In genomic region chr3:107113771-107114737, GRCm38 (mm10) we compare ENCODE assay signal across 8 mouse cellular contexts. TPM values are rescaled to one million over a fixed set of nuclear protein-coding genes. Genes with fewer than 3 reads are reported as not detected.
DNase-seq lines count a peak whose midpoint lies in the region; ATAC-seq lines count a peak whose summit lies in the region.

No protein-coding gene starts in this region.

- DNase-seq in embryo, embryonic 10.5 days (ENCODE audit: low spot score) = peak; percentile 13
- no peak for DNase-seq in embryo, embryonic 10 days (ENCODE audit: low spot score)
- DNase-seq in brain, embryonic 18.5 days (ENCODE audit: low read depth, low spot score) = peak; percentile 78
- peak; percentile 44 to 75 for DNase-seq in frontal cortex, postnatal 14 days (ENCODE audit: low spot score in 2 of 2)
- peak; percentile 64 to 74 for DNase-seq in layer of hippocampus, postnatal 36 days
- DNase-seq in retina, embryonic 14.5 days (ENCODE audit: low spot score) = peak; percentile 74
- no peak for DNase-seq in c-Kit-positive CD71-positive TER-119-positive erythroid progenitor cells, embryonic 14.5 days (ENCODE audit: low spot score)

- no peak for ATAC-seq in megakaryocyte, adult 5-6 weeks (ENCODE audit: poor library complexity, severe bottlenecking)

RNA-seq across cellular contexts. Expression of gene Kcna2, which starts 13.1 kb away (rescaled TPM):
- 10 to 100 TPM; 91.3 to 91.6 TPM for total RNA-seq in layer of hippocampus, postnatal 36 days (2021)
- total RNA-seq in megakaryocyte, adult 5-6 weeks (2015) = under 0.01 and 0.07 TPM in 2 replicates
- total RNA-seq in megakaryocyte, adult 5-6 weeks (2017) = 0.04 TPM in 1 of 2 replicates, not detected in the other

Comparison
In these comparisons a context has a peak if more than half of its experiments do, and no peak if none do; other contexts are left out.
1. DNase-seq: peak in embryo, embryonic 10.5 days (single experiment), brain, embryonic 18.5 days (single experiment), frontal cortex, postnatal 14 days (2 of 2), layer of hippocampus, postnatal 36 days (2 of 2) and retina, embryonic 14.5 days (single experiment); none in embryo, embryonic 10 days (single experiment) and c-Kit-positive CD71-positive TER-119-positive erythroid progenitor cells, embryonic 14.5 days (single experiment).
2. RNA of gene Kcna2, which starts 13.1 kb away (total RNA-seq): 91.3 to 91.6 TPM in layer of hippocampus, postnatal 36 days; under 0.01 to 0.07 TPM in megakaryocyte, adult 5-6 weeks; every median in the first group is over 10 times any median in the second.